Mouse (Mus musculus): ENCODE measurements at regions not wholly inside any gene's neighbourhood (a gene's known extent, or its start where the extent isn't known, plus 50 kb on each side); places are given as distances from the start of the nearest gene placed in this dataset.

GRCm38 (mm10) chr13:107923129-107924114 is 120.8 kb upstream of the Smim15 start:
- TF ChIP-seq CHD2 (IDR thresholded peaks at IDR 0.05; ENCODE audit: low read length), result no peak
- no peak for TF ChIP-seq MXI1 (IDR thresholded peaks at IDR 0.05; ENCODE audit: low read depth, low read length)
- TF ChIP-seq CTCF (IDR thresholded peaks at IDR 0.05 in 2 of 3, conservative IDR thresholded peaks at IDR 0.05 in 1 of 3; ENCODE audit: control insufficient read depth in 1 of 3, insufficient read depth in 1 of 3, low read depth in 2 of 3, low read length in 3 of 3, poor library complexity in 1 of 3, severe bottlenecking in 1 of 3), result no peak
- no peak for TF ChIP-seq ZMIZ1 (IDR thresholded peaks at IDR 0.05; ENCODE audit: low read depth, low read length)
- TF ChIP-seq EP300 (IDR thresholded peaks at IDR 0.05; ENCODE audit: low read depth in 1 of 2, low read length in 2 of 2), result no peak
- no peak for TF ChIP-seq POLR2AphosphoS5 (IDR thresholded peaks at IDR 0.05; ENCODE audit: borderline replicate concordance, low read depth, low read length)
- TF ChIP-seq TBP (IDR thresholded peaks at IDR 0.05; ENCODE audit: low read depth, low read length), result no peak
